Mouse (Mus musculus): ENCODE measurements around the gene Scn11a. TPM values are rescaled to one million over a fixed set of nuclear protein-coding genes. Genes with fewer than 3 reads are reported as not detected.

Gene Scn11a
- total RNA-seq, 2 experiments from 2014 or later, result 0.05 TPM; not detected in 1

Other genes with a start within 250 kb of the Scn11a start
- 100 to 1,000 TPM; 141 to 144 TPM for gene Scn5a, start 246.4 kb downstream of the Scn11a start, total RNA-seq (2021)
- under 1 TPM; 0.36 to 0.45 TPM for gene Scn10a, start 106.1 kb downstream of the Scn11a start, total RNA-seq (2021)
- gene Wdr48, start 69.4 kb upstream of the Scn11a start, total RNA-seq (2021), result 10 to 100 TPM; 26.2 to 30.4 TPM
- 10 to 100 TPM; 28.1 to 31.5 TPM for gene Gorasp1, start 112.1 kb upstream of the Scn11a start, total RNA-seq (2021)
- not detected for gene Ttc21a, start 112.2 kb upstream of the Scn11a start, total RNA-seq (2021)
- gene Csrnp1, start 159.2 kb upstream of the Scn11a start, total RNA-seq (2021), result 10 to 100 TPM in 1 of 2 experiments, 1 to 10 TPM in 1; 10.0 to 13.3 TPM
- 100 to 1,000 TPM; 125 to 136 TPM for gene Xirp1, start 198.1 kb upstream of the Scn11a start, total RNA-seq (2021)
- gene Cx3cr1, start 244.4 kb upstream of the Scn11a start, total RNA-seq (2021), result 1 to 10 TPM; 3.0 to 5.1 TPM

Measured in heart, postnatal 25 days (tissue).